Mouse (Mus musculus): ENCODE results near the gene Rab6a.

The Rab6a gene

GRCm38 (mm10) chr7:100624538-100624937 lies 17.3 kb downstream of the Rab6a start:
- peak in 1 of 2 experiments; percentile 15 for DNase-seq

DNA sequence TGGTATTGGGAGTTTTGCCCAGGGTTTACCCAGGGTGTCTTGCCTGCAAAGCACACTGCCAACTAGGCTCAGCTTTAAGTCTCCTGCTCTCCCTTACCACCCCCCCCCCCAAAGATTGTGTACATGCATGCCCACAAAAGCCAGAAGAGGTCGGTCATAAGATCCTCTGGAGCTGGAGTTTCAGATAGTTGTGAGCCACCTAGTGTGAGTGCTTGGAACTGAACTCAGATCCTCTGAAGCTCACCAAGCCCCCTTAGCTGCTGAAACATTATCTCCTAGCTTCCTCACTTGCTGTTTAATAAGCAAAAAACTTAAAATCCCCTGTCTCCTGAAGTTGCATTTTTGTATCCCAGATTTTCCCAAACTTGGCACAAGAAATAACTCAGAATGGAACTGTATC lies 30.4 kb downstream of the Rab6a start:
- peak; percentile 40 to 56 for DNase-seq

DNA sequence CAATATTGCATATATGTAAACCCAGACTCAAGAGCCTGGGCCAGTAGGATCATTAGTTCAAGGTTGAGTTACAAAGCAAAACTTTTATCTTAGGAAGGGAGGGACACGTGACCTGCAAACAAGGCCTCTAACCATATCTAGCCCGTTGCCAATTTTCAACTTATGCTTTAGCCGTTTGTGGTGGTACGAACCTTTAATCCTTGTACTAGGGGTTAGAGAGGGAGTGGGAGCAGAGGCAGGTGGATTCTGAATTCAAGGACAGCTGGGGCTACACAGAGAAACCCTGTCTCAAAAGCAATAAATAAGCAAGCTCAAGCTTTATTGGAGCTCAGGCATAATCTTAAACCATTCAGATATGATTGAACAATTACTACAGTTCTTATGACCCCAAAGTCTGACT lies 35.2 kb downstream of the Rab6a start:
- DNase-seq: no peak

DNA sequence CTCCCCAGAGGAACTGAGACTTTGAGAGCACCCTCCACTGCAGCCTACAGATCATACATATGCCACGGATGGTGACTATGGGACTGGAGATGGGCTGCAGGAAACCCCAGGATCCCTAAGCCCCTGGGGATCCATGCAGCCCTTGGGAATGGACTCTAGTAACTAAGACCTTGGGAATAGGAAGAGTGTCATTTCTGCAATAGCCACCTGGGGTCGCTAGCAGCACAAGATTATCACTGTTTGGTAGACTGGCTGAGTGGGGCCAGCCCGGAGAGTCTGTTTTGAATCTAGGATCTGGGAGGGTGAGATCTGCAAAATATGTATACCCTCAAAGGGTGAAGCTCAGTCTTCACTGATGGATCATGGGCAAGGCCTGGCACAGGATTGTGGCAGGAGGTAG lies 37.9 kb downstream of the Rab6a start:
- DNase-seq: peak; percentile 71 to 75

DNA sequence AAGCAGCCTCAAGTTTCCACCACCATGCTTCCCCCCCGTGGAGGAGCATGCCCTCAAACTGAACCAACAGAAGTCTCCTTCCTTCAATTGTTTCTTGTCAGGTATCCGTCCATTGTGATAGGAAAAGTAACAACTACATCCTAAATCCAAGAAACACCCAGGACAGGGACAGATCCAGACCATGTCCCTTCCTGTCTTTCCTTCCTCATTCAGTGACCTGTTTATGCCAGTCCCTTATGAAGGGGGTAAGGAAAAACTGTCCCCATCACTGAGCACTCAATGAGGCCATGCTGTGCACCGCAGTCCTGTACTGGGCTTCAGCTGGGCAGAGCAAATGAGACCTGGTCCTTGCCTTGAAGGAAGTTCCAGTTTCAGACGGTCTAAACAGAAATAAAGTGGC lies 41.9 kb downstream of the Rab6a start:
- no peak for DNase-seq

GRCm38 (mm10) chr7:100649826-100650225 lies 42.6 kb downstream of the Rab6a start:
- DNase-seq: no peak

DNA sequence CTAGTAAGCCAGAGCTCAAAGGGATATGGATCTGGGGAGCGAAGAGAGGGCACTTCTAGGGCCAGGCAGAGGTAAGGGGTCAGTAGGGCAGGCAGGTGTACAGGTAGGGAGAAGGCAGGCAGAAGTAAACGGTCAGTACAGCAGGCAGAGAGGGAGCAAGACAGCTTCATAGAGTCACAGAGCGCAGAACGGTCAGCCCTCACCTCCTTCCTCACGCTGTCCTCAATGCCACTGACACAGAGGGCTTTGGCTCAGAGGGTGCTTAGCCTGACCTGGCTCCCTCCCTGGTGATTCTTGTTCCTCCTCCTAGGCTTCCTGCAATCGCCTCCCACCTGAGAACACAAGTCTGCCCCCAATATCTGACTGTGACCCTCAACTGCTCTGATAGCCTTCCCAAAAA lies 43.2 kb downstream of the Rab6a start:
- DNase-seq: no peak

GRCm38 (mm10) chr7:100651011-100651410 lies 43.8 kb downstream of the Rab6a start:
- no peak for DNase-seq

- DNase-seq: peak in 1 of 2 experiments; percentile 54
These were observed 46.5 kb downstream of the Rab6a start for GRCm38 (mm10) chr7:100653480-100654266.

DNA sequence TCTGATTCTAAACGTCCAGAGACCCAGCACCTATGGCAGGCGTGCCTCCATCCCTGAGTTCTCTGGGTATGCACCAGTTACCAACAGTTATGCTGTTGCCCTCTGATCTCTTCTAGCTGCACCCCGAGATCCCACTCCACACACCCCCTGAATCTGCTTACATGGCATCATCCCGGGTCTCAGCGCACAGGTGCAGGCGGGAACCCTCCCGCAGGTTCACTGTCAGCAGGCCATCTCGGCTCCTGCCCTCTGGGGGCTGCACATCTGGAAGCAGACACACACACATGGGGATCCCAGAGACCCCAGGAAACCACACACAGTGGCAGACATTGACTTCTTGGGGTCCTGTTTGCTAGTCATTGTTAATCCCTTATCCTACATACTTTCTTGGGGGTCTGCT lies 47.2 kb downstream of the Rab6a start:
- DNase-seq: no peak

- peak; percentile 31 to 55 for DNase-seq
These were observed 49.5 kb downstream of the Rab6a start for GRCm38 (mm10) chr7:100656739-100657138.

DNA sequence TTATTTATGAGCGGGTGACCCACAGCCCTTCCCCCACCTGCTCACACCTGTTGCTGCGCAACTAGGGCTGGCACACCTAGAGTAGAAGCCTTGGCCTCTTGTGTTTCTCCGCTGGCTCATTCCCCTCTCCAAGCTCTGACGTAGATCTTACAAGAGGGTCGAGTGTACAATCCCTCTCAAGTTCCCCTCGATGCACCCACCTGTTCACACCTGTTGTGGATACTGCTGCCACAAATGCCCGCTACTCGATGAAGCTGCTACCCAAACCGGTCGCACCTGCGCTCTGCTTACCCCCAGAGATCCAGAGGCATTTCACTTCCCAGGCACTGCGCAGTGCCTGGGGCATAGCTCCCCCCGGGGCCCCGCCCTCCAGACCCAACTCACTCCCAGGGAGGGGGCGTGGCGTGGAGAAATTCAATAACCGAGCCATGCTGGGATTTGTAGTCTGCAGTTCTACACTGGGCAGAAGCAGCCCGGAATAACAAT lies 50.9 kb downstream of the Rab6a start:
- DNase-seq: peak; percentile 30 to 46

DNA sequence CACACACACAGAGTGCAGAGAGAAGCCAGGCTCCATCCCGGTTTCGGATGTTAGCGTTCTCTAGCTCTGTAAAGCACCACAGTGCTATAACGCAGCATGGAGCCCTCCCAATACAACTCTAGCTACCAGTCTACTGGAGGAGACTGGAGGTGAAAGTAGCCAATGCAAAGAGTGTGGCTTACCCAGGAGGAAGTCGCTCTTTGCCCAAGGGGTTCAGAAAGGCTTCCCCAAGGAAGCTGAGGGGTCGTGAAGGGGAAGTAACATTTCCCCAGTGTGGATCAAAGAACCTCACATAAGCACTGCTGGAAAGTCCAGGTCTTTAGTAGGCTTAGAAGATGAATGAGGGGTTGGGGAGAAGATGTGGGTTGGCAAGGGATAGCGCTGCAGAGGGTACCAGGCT lies 54.1 kb downstream of the Rab6a start:
- DNase-seq: no peak

DNA sequence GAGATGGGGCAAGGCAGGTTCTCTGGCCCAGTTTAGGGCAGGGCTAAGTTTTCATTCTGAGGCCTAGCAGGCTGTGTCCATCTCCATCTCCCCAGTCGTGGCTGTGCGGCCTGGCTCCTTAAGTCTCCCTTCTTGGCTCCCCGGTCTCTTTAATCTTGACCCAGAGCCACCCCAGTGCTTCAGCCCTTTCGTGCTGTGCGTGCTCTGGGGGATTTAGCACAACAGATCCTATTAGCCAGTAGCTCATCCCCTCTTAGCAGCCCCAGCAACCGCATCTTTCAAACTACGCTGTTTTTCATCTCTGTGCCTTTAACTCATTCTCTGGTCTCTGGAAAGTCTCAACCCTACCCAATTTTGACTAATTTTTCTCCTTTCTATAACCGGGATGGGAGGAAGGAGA lies 55.0 kb downstream of the Rab6a start, which contains the start of gene Plekhb1:
TSS of gene Plekhb1 (minus strand) at position 184 of the 400 bp plus-strand sequence.
- DNase-seq: no peak

GRCm38 (mm10) chr7:100663190-100663589 lies 56.0 kb downstream of the Rab6a start:
- DNase-seq: peak; percentile 93 to 95

- peak in 1 of 2 experiments; percentile 28 for DNase-seq
These were observed 56.6 kb downstream of the Rab6a start for GRCm38 (mm10) chr7:100663729-100664304.

GRCm38 (mm10) chr7:100670646-100671045 lies 63.4 kb downstream of the Rab6a start:
- DNase-seq: no peak

- no peak for DNase-seq
These were observed 66.2 kb downstream of the Rab6a start for GRCm38 (mm10) chr7:100673452-100673851.

DNA sequence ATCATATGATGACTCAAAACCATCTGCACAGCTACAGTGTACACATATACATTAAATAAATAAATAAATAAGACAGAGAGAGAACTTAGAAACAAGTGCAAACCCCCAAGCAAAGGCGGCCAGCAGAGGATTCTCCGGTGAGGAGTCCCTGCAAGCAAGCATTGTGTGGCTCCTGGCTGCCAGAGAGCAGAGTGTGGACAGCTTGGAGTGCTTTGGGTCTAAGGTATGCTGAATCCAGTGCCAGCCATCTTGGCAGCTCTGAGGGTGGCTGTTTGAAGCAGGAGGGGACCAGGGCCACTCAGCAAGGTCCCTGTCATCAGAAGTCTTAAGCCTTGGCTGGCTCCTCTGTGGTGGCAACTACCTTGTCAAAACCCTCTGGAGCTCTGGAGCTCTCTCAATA lies 67.7 kb downstream of the Rab6a start:
- peak in 1 of 2 experiments; percentile 38 for DNase-seq

DNA sequence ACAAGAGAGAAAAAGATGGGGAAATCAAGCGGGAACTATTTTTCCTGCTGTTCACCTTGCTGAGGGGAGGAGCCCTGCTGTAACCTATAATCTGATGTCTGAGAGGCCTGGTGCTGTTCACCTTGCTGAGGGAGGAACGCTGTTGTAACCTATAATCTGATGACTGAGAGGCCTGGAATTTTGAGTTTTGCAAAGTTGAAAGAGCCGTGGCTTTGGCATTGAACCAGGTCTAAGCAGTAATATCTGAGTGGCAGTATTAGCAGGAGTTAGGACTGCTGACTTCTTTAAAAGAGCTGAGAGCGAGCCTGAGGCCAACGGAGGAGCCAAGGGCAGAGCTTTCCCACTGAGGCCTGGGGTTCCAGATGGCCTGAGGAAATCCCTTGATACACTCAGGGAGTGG lies 70.8 kb downstream of the Rab6a start:
- DNase-seq: no peak

DNA sequence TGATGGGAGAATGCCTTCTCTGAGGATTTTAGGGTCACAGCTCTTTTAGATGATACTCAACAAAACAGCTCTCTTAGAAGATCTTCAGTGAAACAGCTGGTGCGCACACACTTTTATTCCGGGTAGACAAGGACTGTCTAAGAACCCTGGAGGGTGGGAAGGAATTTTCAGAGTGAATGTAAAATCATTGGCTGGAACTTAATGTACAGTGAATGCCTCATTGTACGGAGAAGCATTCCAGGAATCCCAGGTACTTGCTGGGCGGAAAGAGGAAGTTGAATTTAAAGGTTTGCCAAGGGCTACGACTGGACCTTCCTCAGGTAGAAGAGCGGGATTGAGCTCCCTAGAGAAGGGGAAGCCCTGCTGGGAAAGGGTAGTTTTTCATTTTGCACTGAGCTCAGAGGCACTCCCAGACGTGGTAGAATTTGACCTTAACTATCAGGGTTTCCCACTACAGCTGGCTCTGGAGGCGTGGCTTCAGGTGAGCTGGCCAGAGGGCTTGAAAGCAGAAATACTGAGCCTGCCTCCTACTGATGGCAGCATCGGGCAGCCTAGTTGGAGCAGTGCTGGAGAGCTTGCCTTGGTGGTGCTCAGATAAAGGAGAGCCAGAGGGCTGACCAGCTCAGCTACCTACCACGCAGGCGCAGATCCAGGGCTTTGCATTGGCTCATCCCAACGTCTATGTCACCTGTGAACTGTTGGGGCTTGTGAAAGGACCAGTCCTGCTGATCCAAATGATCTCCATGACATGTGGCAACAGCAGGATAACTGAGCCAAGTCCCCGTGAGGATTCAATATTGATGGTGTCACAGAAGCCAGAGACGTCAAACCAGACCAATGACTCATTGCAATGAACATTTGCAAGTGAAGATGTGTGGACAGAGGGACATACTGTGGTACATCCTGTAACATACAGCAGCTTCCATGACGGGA lies 72.0 kb downstream of the Rab6a start:
- no peak for DNase-seq

DNA sequence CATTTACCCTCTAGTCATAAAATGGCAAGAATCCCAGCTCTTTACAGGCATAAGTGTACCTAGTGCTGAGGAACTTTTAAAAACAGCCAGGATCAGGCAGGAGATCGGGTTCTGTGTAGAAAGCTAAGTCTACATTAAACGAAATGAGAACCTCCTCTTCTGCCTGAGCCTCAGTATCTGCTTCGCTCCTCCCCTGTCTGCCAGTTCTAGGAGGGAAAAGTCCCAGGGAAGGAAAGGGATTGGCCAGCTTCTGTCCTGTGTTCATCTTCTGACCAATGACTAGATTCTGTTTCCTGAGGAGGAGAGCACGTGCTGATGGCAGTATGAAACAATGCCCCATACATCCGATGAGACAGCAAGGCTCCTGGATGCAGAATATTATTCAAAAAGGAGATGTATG lies 73.9 kb downstream of the Rab6a start:
- DNase-seq: no peak

- no peak for DNase-seq
These were observed 76.0 kb downstream of the Rab6a start for GRCm38 (mm10) chr7:100683241-100683640.
